Mouse (Mus musculus) intestine, embryonic 16.5 days (tissue): Measurements from ENCODE around the gene Noxo1. TPM values are rescaled to one million over a fixed set of nuclear protein-coding genes. Genes with fewer than 3 reads are reported as not detected.

Experiments
- ATAC-seq: fragments of 200-750 bp; cut with Nextera tagmentation; 2 replicates; pipeline ENCODE4 v1.8.0; 2017; ENCODE audit warnings: moderate TSS enrichment, moderate library complexity
- H3K27ac ChIP-seq: fragments of 300-500 bp; sonication (generic); 2 replicates; pipeline ENCODE4 v1.5.1; 2014; ENCODE audit warnings: mild to moderate bottlenecking, low read length
- H3K27me3 ChIP-seq: fragments of 300-500 bp; sonication (generic); replicated peaks from 2 replicates; pipeline ENCODE4 v1.6.1; 2014; ENCODE audit warnings: low read length, control low read depth, mixed read lengths; ENCODE audit not compliant: control insufficient read depth, insufficient read depth
- H3K36me3 ChIP-seq: fragments of 300-500 bp; sonication (generic); 2 replicates; pipeline ENCODE4 v1.6.1; 2014; ENCODE audit warnings: low read length, control low read depth; ENCODE audit not compliant: control insufficient read depth, insufficient read depth
- H3K4me1 ChIP-seq: fragments of 300-500 bp; sonication (generic); 2 replicates; pipeline ENCODE4 v1.6.1; 2014; ENCODE audit warnings: low read length, control low read depth, mixed read lengths; ENCODE audit not compliant: control insufficient read depth, insufficient read depth
- H3K4me2 ChIP-seq: fragments of 300-500 bp; sonication (generic); 2 replicates; pipeline ENCODE4 v1.6.1; 2014; ENCODE audit warnings: low read depth, low read length, control low read depth
- H3K4me3 ChIP-seq: fragments of 300-500 bp; sonication (generic); 2 replicates; pipeline ENCODE4 v1.5.1; 2014; ENCODE audit warnings: mild to moderate bottlenecking, low read length
- H3K9ac ChIP-seq: fragments of 300-500 bp; sonication (generic); 2 replicates; pipeline ENCODE4 v1.6.1; 2014; ENCODE audit warnings: low read depth, low read length
- H3K9me3 ChIP-seq: fragments of 300-500 bp; sonication (generic); 2 replicates; pipeline ENCODE4 v1.6.1; 2016; ENCODE audit warnings: low read length, control low read depth; ENCODE audit not compliant: control insufficient read depth
- WGBS: fragments of 180-500 bp; shearing (Covaris S2); extraction: QIAGEN DNeasy Blood & Tissue Kit; methylation state at CpG from one replicate; pipeline ENCODE4 v1.1.7; 2014; 5-methylcytosine and 5-hydroxymethylcytosine counted together
- polyA plus RNA-seq: library from polyadenylated mRNA; unstranded; fragments of >200 nt; fragmentation: Nextera tagmentation; extraction: Ambion mirVana; gene quantifications from 2 replicates; pipeline ENCODE4 v1.2.1, GENCODE M21; 2015

Noxo1 gene
- polyA plus RNA-seq, 1 experiment from 2014 or later, result 17.7 TPM

- peaks cover 5% of the 10 kb centered on the region; the same call in 1 of the 2 replicates for H3K36me3 ChIP-seq
- no peak for ATAC-seq
Measured at GRCm38 (mm10) chr17:24689251-24690081, 6.6 kb upstream of the Noxo1 start, which contains the start of gene Syngr3. TSS of gene Syngr3 (minus strand) at chr17:24689955.

GRCm38 (mm10) chr17:24692385-24692784, 3.6 kb upstream of the Noxo1 start:
- Histone ChIP-seq H3K4me1 (peaks cover 25% of the 10 kb centered on the region), H3K27ac (no peak overlapping the region), H3K27me3 (peaks cover 30% of the 10 kb centered on the region), H3K9ac (no peak overlapping the region), H3K36me3 (peaks cover 5% of the 10 kb centered on the region; the same call in 1 of the 2 replicates), H3K9me3 (no peaks in the 10 kb centered on the region), H3K4me3 (no peak overlapping the region), H3K4me2 (no peak overlapping the region)
- ATAC-seq, result no peak
- WGBS, result 87% methylated on average over 5 of the region's 5 CpGs

More at GRCm38 (mm10) chr17:24689251-24690081, 6.6 kb upstream of the Noxo1 start, which contains the start of gene Syngr3:
- Histone ChIP-seq H3K27ac (no peak within 1 kb of the TSS), H3K4me1 (peaks cover 12% of the 10 kb centered on the region), H3K4me2 (peak within 1 kb of the TSS; percentile 81), H3K27me3 (peaks cover 33% of the 10 kb centered on the region), H3K9ac (peak within 1 kb of the TSS; percentile 53), H3K9me3 (no peaks in the 10 kb centered on the region), H3K4me3 (peak within 1 kb of the TSS; percentile 50)
- WGBS, result 2% methylated on average over 55 of the region's 55 CpGs

GRCm38 (mm10) chr17:24695326-24696010, 566 bp upstream of the Noxo1 start:
- Histone ChIP-seq H3K27me3 (peaks cover 2% of the 10 kb centered on the region), H3K9ac (peak overlapping the region; percentile 90), H3K9me3 (no peaks in the 10 kb centered on the region), H3K4me3 (peak overlapping the region; percentile 84), H3K36me3 (peaks cover 8% of the 10 kb centered on the region; the same call in 1 of the 2 replicates), H3K4me1 (peaks cover 23% of the 10 kb centered on the region), H3K4me2 (peak overlapping the region; percentile 68), H3K27ac (peak overlapping the region; percentile 90)
- ATAC-seq, result peak; percentile 14
- 5% methylated on average over 49 of the region's 51 CpGs for WGBS

GRCm38 (mm10) chr17:24697985-24698384, 2.0 kb downstream of the Noxo1 start:
- H3K27ac ChIP-seq, result peak overlapping the region; percentile 90
- H3K4me2 ChIP-seq, result peak overlapping the region; percentile 21; the same call in 1 of the 2 replicates
- 0 out of 2 replicates have a peak overlapping the region, but pooled peaks have one; percentile 21 for H3K4me3 ChIP-seq
- peaks cover 17% of the 10 kb centered on the region for H3K36me3 ChIP-seq
- H3K27me3 ChIP-seq, result no peaks in the 10 kb centered on the region
- peak; percentile 17; the same call in 1 of the 2 replicates for ATAC-seq
- H3K9ac ChIP-seq, result peak overlapping the region; percentile 38
- H3K4me1 ChIP-seq, result peaks cover 23% of the 10 kb centered on the region
- 19% methylated on average over 5 of the region's 5 CpGs for WGBS
- no peaks in the 10 kb centered on the region for H3K9me3 ChIP-seq

- ATAC-seq, result no peak
- WGBS, result 64% methylated on average over 9 of the region's 9 CpGs
- peak overlapping the region; percentile 90 for H3K27ac ChIP-seq
- peak overlapping the region; percentile 38 for H3K9ac ChIP-seq
- H3K27me3 ChIP-seq, result no peaks in the 10 kb centered on the region
- peaks cover 17% of the 10 kb centered on the region for H3K36me3 ChIP-seq
- H3K4me1 ChIP-seq, result peaks cover 23% of the 10 kb centered on the region
- H3K9me3 ChIP-seq, result no peaks in the 10 kb centered on the region
- peak overlapping the region; percentile 21 for H3K4me2 ChIP-seq
- peak overlapping the region; percentile 21 for H3K4me3 ChIP-seq
Measured at GRCm38 (mm10) chr17:24698715-24699114, 2.7 kb downstream of the Noxo1 start.

- Histone ChIP-seq H3K9me3 (no peaks in the 10 kb centered on the region), H3K27ac (peak overlapping the region; percentile 90), H3K4me3 (peak overlapping the region; percentile 21; the same call in 1 of the 2 replicates), H3K4me2 (peak overlapping the region; percentile 21), H3K27me3 (no peaks in the 10 kb centered on the region), H3K4me1 (peaks cover 23% of the 10 kb centered on the region), H3K36me3 (peaks cover 24% of the 10 kb centered on the region), H3K9ac (peak overlapping the region; percentile 55)
- ATAC-seq, result peak; percentile 52
- WGBS, result 52% methylated on average over 2 of the region's 2 CpGs
Measured at GRCm38 (mm10) chr17:24699473-24699872, 3.4 kb downstream of the Noxo1 start.

GRCm38 (mm10) chr17:24701251-24701650, 5.2 kb downstream of the Noxo1 start:
- Histone ChIP-seq H3K4me1 (peaks cover 18% of the 10 kb centered on the region), H3K9me3 (no peaks in the 10 kb centered on the region), H3K36me3 (peaks cover 27% of the 10 kb centered on the region), H3K4me3 (no peak overlapping the region), H3K27me3 (no peaks in the 10 kb centered on the region), H3K27ac (no peak overlapping the region), H3K4me2 (no peak overlapping the region), H3K9ac (no peak overlapping the region)
- 90% methylated on average over 9 of the region's 9 CpGs for WGBS
- ATAC-seq, result no peak

GRCm38 (mm10) chr17:24705821-24706220, 9.8 kb downstream of the Noxo1 start:
- Histone ChIP-seq H3K27ac (no peak overlapping the region), H3K9ac (no peak overlapping the region), H3K4me1 (peaks cover 10% of the 10 kb centered on the region; the same call in 1 of the 2 replicates), H3K4me2 (no peak overlapping the region), H3K9me3 (no peaks in the 10 kb centered on the region), H3K27me3 (no peaks in the 10 kb centered on the region), H3K36me3 (peaks cover 24% of the 10 kb centered on the region), H3K4me3 (no peak overlapping the region)
- no peak for ATAC-seq
- WGBS, result 93% methylated on average over 3 of the region's 3 CpGs
